Mouse (Mus musculus) myocyte (in vitro differentiated cells): ENCODE results near the gene Fbn1.

Experiments
- E2F4 ChIP-seq: IDR thresholded peaks from one replicate; pipeline ENCODE4 v1.6.1; 2011; ENCODE audit warnings: mild to moderate bottlenecking, control low read depth, moderate library complexity; ENCODE audit not compliant: insufficient read depth
- MAX ChIP-seq: IDR thresholded peaks from one replicate; pipeline ENCODE4 v1.6.1; 2011; ENCODE audit warnings: low read depth, mild to moderate bottlenecking, control low read depth
- MYOG ChIP-seq, 3 experiments: IDR thresholded peaks; one replicate each; pipeline ENCODE4 v1.6.1; 2011; ENCODE audit warnings: control low read depth in 2 of 3, low read depth in 2 of 3, mild to moderate bottlenecking in 2 of 3; ENCODE audit not compliant: insufficient read length in 2 of 3, control insufficient read depth in 1 of 3, insufficient read depth in 1 of 3
- POLR2A ChIP-seq: IDR thresholded peaks from one replicate; pipeline ENCODE4 v1.6.1; 2011; ENCODE audit warnings: low read depth, mild to moderate bottlenecking, control low read depth, moderate library complexity; ENCODE audit not compliant: insufficient read length
- POLR2AphosphoS2 ChIP-seq: IDR thresholded peaks from one replicate; pipeline ENCODE4 v1.6.1; 2011; ENCODE audit warnings: low read depth, control low read depth; ENCODE audit not compliant: insufficient read length
- REST ChIP-seq: IDR thresholded peaks from one replicate; pipeline ENCODE4 v1.6.1; 2011; ENCODE audit warnings: mild to moderate bottlenecking, control low read depth, moderate library complexity; ENCODE audit not compliant: insufficient read depth, insufficient read length
- SRF ChIP-seq: IDR thresholded peaks from one replicate; pipeline ENCODE4 v1.6.1; 2011; ENCODE audit warnings: low read depth; ENCODE audit not compliant: control insufficient read depth, insufficient read length
- TCF12 ChIP-seq: IDR thresholded peaks from one replicate; pipeline ENCODE4 v1.6.1; 2011; ENCODE audit warnings: mild to moderate bottlenecking, control low read depth; ENCODE audit not compliant: poor library complexity, insufficient read depth, severe bottlenecking
- USF1 ChIP-seq: IDR thresholded peaks from one replicate; pipeline ENCODE4 v1.6.1; 2011; ENCODE audit warnings: low read depth, mild to moderate bottlenecking, control low read depth, moderate library complexity

DNA sequence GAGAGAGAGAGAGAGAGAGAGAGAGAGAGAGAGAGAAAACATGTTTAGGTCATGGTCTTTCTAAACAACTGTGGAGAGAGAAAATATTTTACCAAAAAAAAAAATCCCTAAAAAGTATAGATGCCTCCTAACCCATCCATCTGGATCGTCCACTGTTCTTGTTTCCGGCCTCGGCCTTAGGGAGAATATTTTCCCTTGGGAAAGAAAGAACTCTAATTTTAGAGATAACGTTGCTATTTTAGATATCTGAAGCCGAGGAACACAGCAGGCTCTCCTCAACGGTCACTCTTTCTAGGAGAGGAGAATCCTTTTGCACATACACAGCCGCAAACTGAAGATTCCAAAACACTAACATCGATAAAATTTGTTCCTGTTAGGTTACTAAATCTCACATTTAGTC lies 188.1 kb downstream of the Fbn1 start:
- TF ChIP-seq MAX = no peak
- no peak for TF ChIP-seq POLR2A
- no peak for TF ChIP-seq TCF12
- TF ChIP-seq REST = no peak
- TF ChIP-seq E2F4 = no peak
- no peak for TF ChIP-seq MYOG (IDR thresholded peaks at IDR 0.05; ENCODE audit: control insufficient read depth in 1 of 3, insufficient read depth in 1 of 3, insufficient read length in 2 of 3, low read depth in 2 of 3)
- no peak for TF ChIP-seq USF1
- TF ChIP-seq SRF = no peak
- no peak for TF ChIP-seq POLR2AphosphoS2
